Mouse (Mus musculus): ENCODE data around the gene Agrp. TPM values are rescaled to one million over a fixed set of nuclear protein-coding genes. Genes with fewer than 3 reads are reported as not detected.

Agrp gene
- polyA plus RNA-seq, 1 experiment from 2014 or later: 1.4 TPM

DNA sequence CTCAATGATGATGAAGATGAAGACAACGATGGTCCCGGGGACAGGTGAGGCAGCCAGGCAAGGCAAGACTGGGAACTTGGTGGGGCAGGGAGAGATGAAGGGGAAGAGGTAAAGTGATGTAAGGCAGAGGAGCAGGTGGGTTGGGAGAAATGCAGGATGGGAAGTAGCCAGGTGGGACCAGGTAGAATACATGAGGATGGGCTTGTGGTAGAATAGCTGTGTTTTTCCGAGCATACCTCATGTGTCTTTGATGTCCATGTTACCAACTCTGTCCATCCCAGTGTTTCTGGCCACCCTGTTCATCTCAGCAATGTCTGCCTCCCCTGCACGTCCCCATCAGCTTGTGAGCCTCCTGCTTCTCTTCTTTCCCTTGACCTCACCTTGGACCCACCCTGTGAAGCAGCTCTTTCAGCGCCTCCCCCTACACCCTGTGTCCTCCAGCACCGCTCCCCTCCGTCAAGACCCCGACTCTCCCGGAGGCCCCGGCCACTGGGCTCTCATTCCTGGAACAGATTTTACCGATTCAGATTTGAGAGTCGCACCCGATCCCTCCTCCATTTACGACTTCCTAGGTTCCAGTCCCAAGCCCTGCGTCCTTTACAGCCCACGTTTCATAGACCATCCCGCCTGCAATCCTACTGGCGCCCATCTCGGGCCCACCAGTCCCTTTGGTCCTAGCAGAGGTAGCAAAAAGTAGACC, 18.2 kb downstream of the Agrp start:
- 95% methylated on average over 19 of the region's 19 CpGs for WGBS
- H3K27ac ChIP-seq (ENCODE audit: low read length): no peak overlapping the region
- no peaks in the 10 kb centered on the region for H3K9me3 ChIP-seq (replicated peaks; ENCODE audit: control insufficient read depth, low read length, poor library complexity, severe bottlenecking)
- peaks cover 32% of the 10 kb centered on the region for H3K36me3 ChIP-seq (ENCODE audit: control insufficient read depth, insufficient read depth, low read length)
- H3K4me3 ChIP-seq (ENCODE audit: low read depth, low read length): no peak overlapping the region
- peaks cover 5% of the 10 kb centered on the region for H3K4me1 ChIP-seq (ENCODE audit: control insufficient read depth, insufficient read depth, low read length)
- no peak overlapping the region for H3K4me2 ChIP-seq (ENCODE audit: low read length)
- no peak for ATAC-seq
- no peak overlapping the region for H3K9ac ChIP-seq (ENCODE audit: low read depth, low read length)
- no peaks in the 10 kb centered on the region for H3K27me3 ChIP-seq (ENCODE audit: control insufficient read depth, insufficient read depth, low read depth, low read length)

DNA sequence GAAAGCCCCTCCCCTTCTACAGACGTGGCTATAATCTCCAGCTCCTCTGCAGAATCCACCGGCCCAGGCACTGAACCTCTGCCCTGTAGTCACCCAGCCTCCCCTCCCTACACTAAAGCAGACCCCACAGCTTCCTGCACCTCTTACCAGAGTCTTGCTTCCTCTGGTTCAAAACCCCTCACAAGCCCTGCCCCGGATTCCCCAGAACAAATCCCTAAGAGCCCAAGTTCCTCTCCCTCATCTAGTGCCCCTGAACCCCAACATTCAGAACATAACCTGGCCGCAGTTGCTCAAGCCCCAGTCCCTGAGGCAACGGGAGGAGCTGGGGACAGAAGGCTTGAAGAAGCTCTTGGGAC, 18.9 kb downstream of the Agrp start:
- Histone ChIP-seq H3K27me3 (ENCODE audit: control insufficient read depth, insufficient read depth, low read depth, low read length) (no peaks in the 10 kb centered on the region), H3K4me1 (ENCODE audit: control insufficient read depth, insufficient read depth, low read length) (peaks cover 11% of the 10 kb centered on the region), H3K9me3 (replicated peaks; ENCODE audit: control insufficient read depth, low read length, poor library complexity, severe bottlenecking) (no peaks in the 10 kb centered on the region), H3K27ac (ENCODE audit: low read length) (no peak overlapping the region), H3K4me3 (ENCODE audit: low read depth, low read length) (no peak overlapping the region), H3K36me3 (ENCODE audit: control insufficient read depth, insufficient read depth, low read length) (peaks cover 32% of the 10 kb centered on the region), H3K4me2 (ENCODE audit: low read length) (no peak overlapping the region), H3K9ac (ENCODE audit: low read depth, low read length) (no peak overlapping the region)
- no peak for ATAC-seq
- 85% methylated on average over 5 of the region's 5 CpGs for WGBS

GRCm38 (mm10) chr8:105617451-105618278, 19.5 kb downstream of the Agrp start:
- Histone ChIP-seq H3K9me3 (replicated peaks; ENCODE audit: control insufficient read depth, low read length, poor library complexity, severe bottlenecking) (no peaks in the 10 kb centered on the region), H3K36me3 (ENCODE audit: control insufficient read depth, insufficient read depth, low read length) (peaks cover 32% of the 10 kb centered on the region), H3K4me1 (ENCODE audit: control insufficient read depth, insufficient read depth, low read length) (peaks cover 14% of the 10 kb centered on the region), H3K27me3 (ENCODE audit: control insufficient read depth, insufficient read depth, low read depth, low read length) (no peaks in the 10 kb centered on the region; the same call in 1 of the 2 replicates), H3K9ac (ENCODE audit: low read depth, low read length) (no peak overlapping the region), H3K27ac (ENCODE audit: low read length) (no peak overlapping the region), H3K4me2 (ENCODE audit: low read length) (no peak overlapping the region), H3K4me3 (ENCODE audit: low read depth, low read length) (no peak overlapping the region)
- 91% methylated on average over 21 of the region's 21 CpGs for WGBS
- no peak for ATAC-seq

DNA sequence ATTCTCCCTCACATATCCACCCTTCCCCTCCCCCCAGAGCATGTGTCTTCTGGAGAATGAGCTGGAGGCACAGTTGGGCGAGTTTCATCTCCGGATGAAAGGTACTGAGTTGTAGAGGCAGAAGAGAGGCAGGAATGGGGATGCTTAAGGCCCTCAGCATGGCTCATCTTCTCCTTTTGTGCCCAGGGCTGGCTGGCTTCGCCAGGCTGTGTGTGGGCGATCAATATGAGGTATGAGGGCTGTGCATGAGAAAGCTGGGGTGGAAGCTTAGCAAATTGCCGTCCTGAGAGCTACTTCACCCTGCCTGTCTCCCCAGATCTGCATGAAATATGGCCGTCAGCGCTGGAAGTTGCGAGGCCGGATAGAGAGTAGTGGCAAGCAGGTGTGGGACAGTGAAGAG, 21.3 kb downstream of the Agrp start:
- Histone ChIP-seq H3K4me1 (ENCODE audit: control insufficient read depth, insufficient read depth, low read length) (peaks cover 14% of the 10 kb centered on the region), H3K27ac (ENCODE audit: low read length) (no peak overlapping the region), H3K4me3 (ENCODE audit: low read depth, low read length) (no peak overlapping the region), H3K9ac (ENCODE audit: low read depth, low read length) (no peak overlapping the region), H3K4me2 (ENCODE audit: low read length) (no peak overlapping the region), H3K36me3 (ENCODE audit: control insufficient read depth, insufficient read depth, low read length) (peaks cover 32% of the 10 kb centered on the region), H3K27me3 (ENCODE audit: control insufficient read depth, insufficient read depth, low read depth, low read length) (peaks cover 4% of the 10 kb centered on the region; the same call in 1 of the 2 replicates), H3K9me3 (replicated peaks; ENCODE audit: control insufficient read depth, low read length, poor library complexity, severe bottlenecking) (no peaks in the 10 kb centered on the region)
- 90% methylated on average over 9 of the region's 9 CpGs for WGBS
- ATAC-seq: no peak

GRCm38 (mm10) chr8:105613830-105614511, 23.2 kb downstream of the Agrp start:
- Histone ChIP-seq H3K9me3 (replicated peaks; ENCODE audit: control insufficient read depth, low read length, poor library complexity, severe bottlenecking) (no peaks in the 10 kb centered on the region), H3K36me3 (ENCODE audit: control insufficient read depth, insufficient read depth, low read length) (peaks cover 22% of the 10 kb centered on the region), H3K4me1 (ENCODE audit: control insufficient read depth, insufficient read depth, low read length) (peaks cover 14% of the 10 kb centered on the region), H3K4me2 (ENCODE audit: low read length) (peak overlapping the region; percentile 79), H3K27me3 (ENCODE audit: control insufficient read depth, insufficient read depth, low read depth, low read length) (peaks cover 4% of the 10 kb centered on the region; the same call in 1 of the 2 replicates), H3K9ac (ENCODE audit: low read depth, low read length) (peak overlapping the region; percentile 62), H3K27ac (ENCODE audit: low read length) (no peak overlapping the region), H3K4me3 (ENCODE audit: low read depth, low read length) (peak overlapping the region; percentile 38)
- 2% methylated on average over 49 of the region's 50 CpGs for WGBS
- ATAC-seq: peak; percentile 39; the same call in 1 of the 2 replicates

GRCm38 (mm10) chr8:105613037-105613436, 24.2 kb downstream of the Agrp start:
- no peak overlapping the region for H3K4me3 ChIP-seq (ENCODE audit: low read depth, low read length)
- no peaks in the 10 kb centered on the region for H3K9me3 ChIP-seq (replicated peaks; ENCODE audit: control insufficient read depth, low read length, poor library complexity, severe bottlenecking)
- no peak overlapping the region for H3K27ac ChIP-seq (ENCODE audit: low read length)
- WGBS: 6% methylated on average over 20 of the region's 20 CpGs
- peaks cover 17% of the 10 kb centered on the region; the same call in 1 of the 2 replicates for H3K36me3 ChIP-seq (ENCODE audit: control insufficient read depth, insufficient read depth, low read length)
- H3K4me1 ChIP-seq (ENCODE audit: control insufficient read depth, insufficient read depth, low read length): peaks cover 21% of the 10 kb centered on the region
- no peak overlapping the region for H3K9ac ChIP-seq (ENCODE audit: low read depth, low read length)
- no peak for ATAC-seq
- H3K4me2 ChIP-seq (ENCODE audit: low read length): peak overlapping the region; percentile 10; the same call in 1 of the 2 replicates
- H3K27me3 ChIP-seq (ENCODE audit: control insufficient read depth, insufficient read depth, low read depth, low read length): peaks cover 4% of the 10 kb centered on the region; the same call in 1 of the 2 replicates

GRCm38 (mm10) chr8:105611836-105612235, 25.4 kb downstream of the Agrp start:
- Histone ChIP-seq H3K9ac (ENCODE audit: low read depth, low read length) (no peak overlapping the region), H3K4me2 (ENCODE audit: low read length) (no peak overlapping the region), H3K4me3 (ENCODE audit: low read depth, low read length) (no peak overlapping the region), H3K27me3 (ENCODE audit: control insufficient read depth, insufficient read depth, low read depth, low read length) (peaks cover 4% of the 10 kb centered on the region; the same call in 1 of the 2 replicates), H3K4me1 (ENCODE audit: control insufficient read depth, insufficient read depth, low read length) (peaks cover 26% of the 10 kb centered on the region), H3K27ac (ENCODE audit: low read length) (no peak overlapping the region), H3K36me3 (ENCODE audit: control insufficient read depth, insufficient read depth, low read length) (0 out of 2 replicates have a peak, but pooled peaks cover 6% of the 10 kb centered on the region), H3K9me3 (replicated peaks; ENCODE audit: control insufficient read depth, low read length, poor library complexity, severe bottlenecking) (no peaks in the 10 kb centered on the region)
- WGBS: 90% methylated on average over 9 of the region's 9 CpGs
- ATAC-seq: no peak

DNA sequence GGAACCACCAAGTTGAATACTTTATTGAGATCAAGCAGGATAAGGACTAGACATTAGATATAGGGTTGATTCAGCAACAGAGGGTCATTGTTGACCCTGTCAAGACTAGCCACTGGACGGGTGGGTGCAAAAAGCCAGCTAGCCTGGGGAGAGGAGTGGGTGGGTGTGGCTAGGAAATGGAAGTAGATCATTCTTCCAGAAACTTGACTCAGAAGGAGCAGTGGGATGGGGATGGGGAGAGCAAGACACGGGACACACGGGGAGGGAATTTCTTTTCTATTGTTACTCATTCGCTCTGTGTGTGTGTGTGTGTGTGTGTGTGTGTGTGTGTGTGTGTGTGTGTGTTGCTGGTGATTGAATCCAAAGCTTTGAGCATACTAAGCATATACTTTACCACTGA, 27.4 kb downstream of the Agrp start:
- 80% methylated on average over 4 of the region's 4 CpGs for WGBS
- Histone ChIP-seq H3K9ac (ENCODE audit: low read depth, low read length) (no peak overlapping the region), H3K27me3 (ENCODE audit: control insufficient read depth, insufficient read depth, low read depth, low read length) (peaks cover 4% of the 10 kb centered on the region; the same call in 1 of the 2 replicates), H3K27ac (ENCODE audit: low read length) (no peak overlapping the region), H3K36me3 (ENCODE audit: control insufficient read depth, insufficient read depth, low read length) (no peaks in the 10 kb centered on the region), H3K4me2 (ENCODE audit: low read length) (no peak overlapping the region), H3K9me3 (replicated peaks; ENCODE audit: control insufficient read depth, low read length, poor library complexity, severe bottlenecking) (no peaks in the 10 kb centered on the region), H3K4me3 (ENCODE audit: low read depth, low read length) (no peak overlapping the region), H3K4me1 (ENCODE audit: control insufficient read depth, insufficient read depth, low read length) (peaks cover 30% of the 10 kb centered on the region)
- no peak for ATAC-seq
